Mouse (Mus musculus) heart, embryonic 16.5 days (tissue): ENCODE measurements around the gene Mcee. TPM values are rescaled to one million over a fixed set of nuclear protein-coding genes. Genes with fewer than 3 reads are reported as not detected.
A peak's percentile ranks its signal among the peaks of the same experiment; 100 is the strongest.

Experiments
- ATAC-seq: fragments of 200-750 bp; cut with Nextera tagmentation; replicated peaks from 2 replicates; pipeline ENCODE4 v1.8.0; 2017; ENCODE audit warnings: moderate number of reproducible peaks; ENCODE audit not compliant: insufficient read depth, low FRiP score; ENCODE audit errors: extremely low read depth
- H3K27ac ChIP-seq: fragments of 300-500 bp; sonication (generic); 2 replicates; pipeline ENCODE4 v1.5.1; 2014; ENCODE audit warnings: mild to moderate bottlenecking, low read length, control low read depth, moderate library complexity
- H3K27me3 ChIP-seq: fragments of 300-500 bp; sonication (generic); 2 replicates; pipeline ENCODE4 v1.6.1; 2014; ENCODE audit warnings: low read length, mixed read lengths; ENCODE audit not compliant: control insufficient read depth, insufficient read depth
- H3K36me3 ChIP-seq: fragments of 300-500 bp; sonication (generic); 2 replicates; pipeline ENCODE4 v1.6.1; 2014; ENCODE audit not compliant: control insufficient read depth, insufficient read depth
- H3K4me1 ChIP-seq: fragments of 300-500 bp; sonication (generic); 2 replicates; pipeline ENCODE4 v1.6.1; 2014; ENCODE audit warnings: low read length, mixed read lengths; ENCODE audit not compliant: control insufficient read depth, insufficient read depth
- H3K4me2 ChIP-seq: fragments of 300-500 bp; sonication (generic); 2 replicates; pipeline ENCODE4 v1.6.1; 2014; ENCODE audit warnings: low read depth, mild to moderate bottlenecking, control low read depth, low read length
- H3K4me3 ChIP-seq: fragments of 300-500 bp; sonication (generic); 2 replicates; pipeline ENCODE4 v1.5.1; 2014; ENCODE audit warnings: mild to moderate bottlenecking, control low read depth, low read length
- H3K9ac ChIP-seq: fragments of 300-500 bp; sonication (generic); 2 replicates; pipeline ENCODE4 v1.6.1; 2014; ENCODE audit warnings: low read length, control low read depth
- H3K9me3 ChIP-seq: fragments of 300-500 bp; sonication (generic); replicated peaks from 2 replicates; pipeline ENCODE4 v1.6.1; 2016; ENCODE audit warnings: low read length; ENCODE audit not compliant: control insufficient read depth
- WGBS: fragments of 180-500 bp; shearing (Covaris S2); extraction: QIAGEN DNeasy Blood & Tissue Kit; methylation state at CpG from one replicate; pipeline ENCODE4 v1.1.7; 2014; 5-methylcytosine and 5-hydroxymethylcytosine counted together
- polyA plus RNA-seq: library from polyadenylated mRNA; unstranded; fragments of >200 nt; fragmentation: Nextera tagmentation; extraction: Ambion mirVana; gene quantifications from 2 replicates; pipeline ENCODE4 v1.2.1, GENCODE M21; 2015

Gene Mcee
- polyA plus RNA-seq, 1 experiment from 2014 or later: 139 TPM

DNA sequence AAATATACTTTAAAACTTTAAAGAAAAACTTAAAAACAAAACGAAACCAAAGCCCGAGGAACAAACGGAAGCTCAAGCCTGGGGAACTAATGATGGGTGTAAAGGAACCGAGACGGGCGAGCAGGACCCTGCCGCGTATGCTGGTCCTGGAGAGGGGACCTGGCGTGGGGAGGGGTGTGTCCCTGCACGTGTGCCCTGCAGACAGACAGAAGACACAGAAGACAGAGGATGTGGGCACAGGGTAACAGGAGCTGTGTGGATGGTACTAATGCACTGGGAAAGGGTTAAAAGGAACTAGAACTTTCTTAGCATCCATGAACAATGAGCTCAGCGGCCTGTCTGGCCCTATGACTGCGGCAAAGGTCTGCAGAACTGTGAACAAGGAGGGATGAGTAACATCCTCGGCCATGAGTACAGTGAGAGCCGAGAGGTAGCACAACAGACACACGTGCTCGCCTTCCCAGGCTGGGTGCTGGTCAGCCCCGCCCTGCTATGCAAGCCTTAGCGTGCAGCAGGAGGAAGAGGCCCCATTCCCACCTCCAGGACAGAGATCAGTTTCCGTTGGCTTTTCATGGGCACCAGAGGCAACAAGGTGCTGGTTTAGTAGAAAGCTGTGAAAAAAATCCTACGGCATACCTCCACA, 32.3 kb upstream of the Mcee start:
- H3K4me2 ChIP-seq: no peak overlapping the region
- H3K9ac ChIP-seq: no peak overlapping the region
- peaks cover 30% of the 10 kb centered on the region for H3K36me3 ChIP-seq
- no peak overlapping the region for H3K27ac ChIP-seq
- no peak for ATAC-seq
- H3K4me1 ChIP-seq: no peaks in the 10 kb centered on the region; the same call in 1 of the 2 replicates
- no peaks in the 10 kb centered on the region for H3K9me3 ChIP-seq
- no peaks in the 10 kb centered on the region for H3K27me3 ChIP-seq
- WGBS: 86% methylated on average over 20 of the region's 20 CpGs
- H3K4me3 ChIP-seq: no peak overlapping the region

DNA sequence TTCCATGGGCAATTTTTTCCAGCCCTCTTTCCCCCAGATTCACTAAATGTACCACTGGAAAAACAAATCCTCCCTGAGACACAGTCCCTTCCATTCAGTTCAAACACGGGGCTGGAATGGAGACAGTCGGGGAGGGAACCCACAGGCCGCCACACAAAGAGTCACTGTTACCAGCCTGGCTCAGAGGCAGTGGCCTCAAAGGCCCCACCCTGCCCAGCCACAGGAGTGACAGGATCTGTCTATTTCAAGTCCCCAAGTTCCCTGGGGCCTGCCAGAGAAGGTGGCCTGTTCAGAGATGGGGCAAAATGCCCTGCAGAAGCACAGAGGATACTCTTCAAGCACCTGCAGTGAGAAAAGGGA, 31.8 kb upstream of the Mcee start:
- H3K36me3 ChIP-seq: peaks cover 33% of the 10 kb centered on the region
- no peaks in the 10 kb centered on the region; the same call in 1 of the 2 replicates for H3K4me1 ChIP-seq
- H3K4me2 ChIP-seq: no peak overlapping the region
- H3K27me3 ChIP-seq: no peaks in the 10 kb centered on the region
- ATAC-seq: no peak
- H3K27ac ChIP-seq: no peak overlapping the region
- H3K9ac ChIP-seq: no peak overlapping the region
- WGBS: 61% methylated on average over 3 of the region's 3 CpGs
- H3K9me3 ChIP-seq: no peaks in the 10 kb centered on the region
- H3K4me3 ChIP-seq: no peak overlapping the region

GRCm38 (mm10) chr7:64365863-64366262, 26.5 kb upstream of the Mcee start:
- 90% methylated on average over 5 of the region's 5 CpGs for WGBS
- H3K9ac ChIP-seq: no peak overlapping the region
- peaks cover 50% of the 10 kb centered on the region for H3K36me3 ChIP-seq
- no peak overlapping the region for H3K4me2 ChIP-seq
- H3K27me3 ChIP-seq: no peaks in the 10 kb centered on the region
- H3K9me3 ChIP-seq: no peaks in the 10 kb centered on the region
- no peaks in the 10 kb centered on the region for H3K4me1 ChIP-seq
- H3K27ac ChIP-seq: no peak overlapping the region
- H3K4me3 ChIP-seq: no peak overlapping the region
- no peak for ATAC-seq

DNA sequence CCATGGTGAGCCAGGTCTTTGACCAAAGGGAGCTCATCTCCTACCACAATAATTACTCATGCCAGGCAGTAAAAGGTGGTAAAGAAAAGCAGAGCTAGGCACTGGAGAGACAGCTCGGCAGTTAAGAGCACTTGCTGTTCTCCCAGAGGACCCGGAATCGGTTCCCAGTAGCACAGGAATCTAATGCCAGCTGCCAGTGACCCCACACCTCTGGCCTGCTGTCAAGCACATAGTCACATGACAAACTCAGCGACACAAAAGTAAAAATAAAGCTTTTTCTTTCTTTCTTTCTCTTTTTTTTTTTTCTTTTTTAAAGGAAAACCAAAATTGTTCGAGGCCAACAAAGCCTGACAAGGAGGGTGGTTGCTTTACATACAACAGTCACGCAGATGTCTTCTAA, 22.6 kb upstream of the Mcee start:
- no peak for ATAC-seq
- Histone ChIP-seq H3K27ac (no peak overlapping the region), H3K4me1 (peaks cover 4% of the 10 kb centered on the region), H3K36me3 (peaks cover 26% of the 10 kb centered on the region), H3K4me3 (no peak overlapping the region), H3K4me2 (no peak overlapping the region), H3K9ac (no peak overlapping the region), H3K27me3 (no peaks in the 10 kb centered on the region), H3K9me3 (no peaks in the 10 kb centered on the region)
- 85% methylated on average over 6 of the region's 6 CpGs for WGBS

- Histone ChIP-seq H3K9me3 (no peaks in the 10 kb centered on the region), H3K4me3 (no peak overlapping the region), H3K27ac (no peak overlapping the region), H3K9ac (no peak overlapping the region), H3K4me1 (peaks cover 4% of the 10 kb centered on the region), H3K4me2 (no peak overlapping the region), H3K36me3 (peaks cover 24% of the 10 kb centered on the region), H3K27me3 (no peaks in the 10 kb centered on the region)
- ATAC-seq: no peak
- 87% methylated on average over 23 of the region's 23 CpGs for WGBS
Measured at GRCm38 (mm10) chr7:64371940-64372878, 20.2 kb upstream of the Mcee start.

DNA sequence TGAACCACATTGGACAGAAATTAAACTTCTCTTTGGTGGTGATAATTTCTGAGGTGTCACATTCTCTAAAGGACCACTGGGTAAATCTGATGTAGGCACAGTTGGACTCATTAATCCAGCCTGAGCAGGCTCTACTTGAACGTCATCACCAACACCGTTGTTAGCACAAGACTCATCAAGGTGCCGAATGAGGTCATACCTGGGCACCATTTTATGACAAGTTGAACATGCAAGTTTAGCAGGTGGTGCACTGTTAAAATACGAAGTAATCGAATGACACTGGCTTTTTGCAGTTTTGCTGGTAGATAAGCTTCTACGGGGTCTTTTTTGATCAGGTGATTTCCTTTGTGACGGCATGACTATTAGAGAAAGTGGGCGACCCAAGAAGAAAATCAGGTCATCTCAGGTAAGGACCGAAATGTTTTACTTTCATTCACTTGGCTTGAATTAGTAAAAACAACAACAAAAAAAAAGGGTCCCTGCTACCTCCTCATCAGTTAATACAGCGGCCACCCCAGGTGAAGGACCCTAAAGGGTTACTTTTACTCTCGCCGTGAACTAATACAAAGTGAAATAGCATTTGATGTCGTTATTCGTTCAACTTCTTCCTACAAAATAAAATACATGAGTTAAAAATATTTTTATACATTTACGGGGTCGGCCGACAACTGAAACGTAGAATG, 19.1 kb upstream of the Mcee start:
- H3K36me3 ChIP-seq: peaks cover 29% of the 10 kb centered on the region
- ATAC-seq: peak; percentile 18; the same call in 1 of the 2 replicates
- 9% methylated on average over 18 of the region's 18 CpGs for WGBS

DNA sequence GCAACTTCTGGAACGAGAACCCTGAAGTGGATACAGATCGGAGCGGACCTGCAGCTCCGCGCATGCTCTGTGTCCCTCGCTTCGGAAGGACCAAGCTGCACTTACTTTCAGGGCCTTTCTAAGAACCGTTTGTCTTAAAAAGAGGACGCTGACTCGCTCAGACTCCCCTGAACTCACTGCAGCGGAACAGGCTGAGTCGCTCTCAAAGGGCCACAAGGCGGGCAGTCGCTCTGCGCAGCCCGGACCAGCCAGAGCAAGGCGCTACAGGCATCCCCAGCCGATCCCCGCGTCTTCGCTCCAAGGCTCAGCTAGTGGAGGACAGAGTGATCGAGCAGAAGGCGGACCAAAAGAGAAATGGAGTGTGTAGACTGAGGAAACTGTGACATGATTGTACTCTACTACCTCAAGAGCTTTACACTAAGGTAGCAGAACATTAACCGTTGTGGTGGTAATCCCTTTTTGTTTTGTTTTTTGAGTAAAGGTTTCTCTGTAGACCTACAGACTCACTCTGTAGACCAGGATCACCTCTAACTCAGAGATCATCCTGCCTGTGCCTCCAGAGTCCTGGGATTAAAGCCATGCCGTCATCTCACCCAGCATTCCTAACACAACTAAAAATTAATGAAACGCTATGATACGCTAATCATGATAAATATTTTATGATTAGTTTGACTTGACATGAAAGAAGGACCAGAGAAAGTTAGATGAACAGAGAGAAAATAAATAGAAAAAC, 18.4 kb upstream of the Mcee start, which contains the start of gene Fan1:
Gene Fan1 (minus strand): TSS at position 266 of the 733 bp plus-strand sequence.
- H3K4me2 ChIP-seq: peak within 1 kb of the TSS; percentile 91
- peak; percentile 92 for ATAC-seq
- peaks cover 4% of the 10 kb centered on the region for H3K4me1 ChIP-seq
- peak within 1 kb of the TSS; percentile 98 for H3K27ac ChIP-seq
- peak within 1 kb of the TSS; percentile 85 for H3K4me3 ChIP-seq
- 3% methylated on average over 27 of the region's 27 CpGs for WGBS
- H3K36me3 ChIP-seq: peaks cover 29% of the 10 kb centered on the region
- no peaks in the 10 kb centered on the region for H3K9me3 ChIP-seq
- H3K9ac ChIP-seq: peak within 1 kb of the TSS; percentile 92
- H3K27me3 ChIP-seq: no peaks in the 10 kb centered on the region

More for the DNA sequence above, 19.1 kb upstream of the Mcee start:
- Histone ChIP-seq H3K9me3 (no peaks in the 10 kb centered on the region), H3K4me1 (peaks cover 4% of the 10 kb centered on the region), H3K4me2 (peak overlapping the region; percentile 91), H3K4me3 (peak overlapping the region; percentile 85), H3K9ac (peak overlapping the region; percentile 92), H3K27me3 (no peaks in the 10 kb centered on the region), H3K27ac (peak overlapping the region; percentile 98)

- Histone ChIP-seq H3K27ac (peak overlapping the region; percentile 89), H3K4me3 (peak overlapping the region; percentile 93), H3K9me3 (no peaks in the 10 kb centered on the region), H3K36me3 (peaks cover 9% of the 10 kb centered on the region; the same call in 1 of the 2 replicates), H3K27me3 (no peaks in the 10 kb centered on the region), H3K4me2 (peak overlapping the region; percentile 88), H3K4me1 (peaks cover 7% of the 10 kb centered on the region), H3K9ac (peak overlapping the region; percentile 80)
- no peak for ATAC-seq
- WGBS: 3% methylated on average over 8 of the region's 8 CpGs
Measured at GRCm38 (mm10) chr7:64391479-64391878, 928 bp upstream of the Mcee start.
